Mouse (Mus musculus) lung, postnatal 0 days (tissue): ENCODE measurements at regions not wholly inside any gene's neighbourhood (a gene's known extent, or its start where the extent isn't known, plus 50 kb on each side); places are given as distances from the start of the nearest gene placed in this dataset.

Source experiments
- ATAC-seq: fragments of 200-750 bp; cut with Nextera tagmentation; 2 replicates; pipeline ENCODE4 v1.8.0; 2017; ENCODE audit warnings: moderate library complexity
- DNase-seq: peaks from one replicate; pipeline ENCODE4 v3.0.0-alpha.2; 2016; ENCODE audit warnings: low spot score
- H3K27ac ChIP-seq: fragments of 300-500 bp; sonication (generic); 2 replicates; pipeline ENCODE4 v1.5.1; 2014; ENCODE audit warnings: antibody characterized with exemption, mild to moderate bottlenecking, low read length, mixed read lengths
- H3K27me3 ChIP-seq: fragments of 300-500 bp; sonication (generic); replicated peaks from 2 replicates; pipeline ENCODE4 v1.6.1; 2014; ENCODE audit warnings: low read length, mixed read lengths; ENCODE audit not compliant: insufficient read depth
- H3K36me3 ChIP-seq: fragments of 300-500 bp; sonication (generic); 2 replicates; pipeline ENCODE4 v1.6.1; 2014; ENCODE audit warnings: low read length, mixed read lengths; ENCODE audit not compliant: insufficient read depth
- H3K4me1 ChIP-seq: fragments of 300-500 bp; sonication (generic); 2 replicates; pipeline ENCODE4 v1.6.1; 2014; ENCODE audit warnings: antibody characterized with exemption, low read depth, low read length, mixed read lengths; ENCODE audit not compliant: insufficient read depth
- H3K4me2 ChIP-seq: fragments of 300-500 bp; sonication (generic); replicated peaks from 2 replicates; pipeline ENCODE4 v1.6.1; 2014; ENCODE audit warnings: low read depth, mild to moderate bottlenecking, low read length, moderate library complexity, mixed read lengths
- H3K4me3 ChIP-seq: fragments of 300-500 bp; sonication (generic); 2 replicates; pipeline ENCODE4 v1.5.1; 2014; ENCODE audit warnings: low read depth, low read length
- H3K9ac ChIP-seq: fragments of 300-500 bp; sonication (generic); replicated peaks from 2 replicates; pipeline ENCODE4 v1.6.1; 2014; ENCODE audit warnings: low read depth, mild to moderate bottlenecking
- H3K9me3 ChIP-seq: fragments of 300-500 bp; sonication (generic); 2 replicates; pipeline ENCODE4 v1.6.1; 2016; ENCODE audit warnings: low read length, mixed read lengths
- CTCF ChIP-seq: IDR thresholded peaks from 2 replicates; pipeline ENCODE4 v1.5.1; 2016; ENCODE audit warnings: antibody characterized with exemption, mild to moderate bottlenecking
- EP300 ChIP-seq: IDR thresholded peaks from 2 replicates; pipeline ENCODE4 v1.6.1; 2016; ENCODE audit warnings: antibody characterized with exemption, mild to moderate bottlenecking, control low read depth
- WGBS: fragments of 180-500 bp; shearing (Covaris S2); extraction: QIAGEN DNeasy Blood & Tissue Kit; methylation state at CpG from one replicate; pipeline ENCODE4 v1.1.7; 2014; 5-methylcytosine and 5-hydroxymethylcytosine counted together

DNA sequence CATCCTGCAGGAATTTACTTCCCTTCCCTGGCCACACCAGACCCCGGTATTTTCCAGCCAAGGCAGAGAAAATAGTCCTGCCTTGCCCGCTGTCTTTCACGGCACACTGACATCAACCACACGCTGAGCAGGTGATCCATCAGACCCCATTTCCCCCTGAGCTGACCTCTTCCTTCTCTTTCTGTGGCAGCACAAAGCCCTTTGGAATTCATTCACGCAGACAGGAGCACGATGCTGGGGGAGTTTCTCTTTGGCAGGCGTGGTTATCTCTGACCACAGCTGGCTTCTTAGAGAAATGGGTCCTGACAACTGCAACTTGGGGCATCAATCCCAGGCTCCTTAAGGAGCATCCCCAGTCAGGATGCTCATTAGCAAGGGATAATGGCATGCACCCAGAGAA is 215.2 kb downstream of the Adra2a start:
- DNase-seq (no peak), ATAC-seq (no peak)
- H3K4me1 ChIP-seq, result no peaks in the 10 kb centered on the region
- no peak overlapping the region for H3K27ac ChIP-seq
- no peak overlapping the region for H3K4me2 ChIP-seq
- no peaks in the 10 kb centered on the region for H3K36me3 ChIP-seq
- H3K4me3 ChIP-seq, result no peak overlapping the region
- 6% methylated on average over 7 of the region's 7 CpGs for WGBS
- no peaks in the 10 kb centered on the region for H3K9me3 ChIP-seq
- H3K9ac ChIP-seq, result no peak overlapping the region
- TF ChIP-seq CTCF (no peak), EP300 (no peak)
- H3K27me3 ChIP-seq, result no peaks in the 10 kb centered on the region

GRCm38 (mm10) chr19:54277368-54277767 is 233.4 kb downstream of the Adra2a start:
- no peak overlapping the region for H3K9ac ChIP-seq
- no peaks in the 10 kb centered on the region for H3K36me3 ChIP-seq
- no peaks in the 10 kb centered on the region for H3K4me1 ChIP-seq
- no peak for ATAC-seq
- 76% methylated on average over 10 of the region's 10 CpGs for WGBS
- H3K27me3 ChIP-seq, result no peaks in the 10 kb centered on the region
- no peaks in the 10 kb centered on the region for H3K9me3 ChIP-seq
- no peak for TF ChIP-seq CTCF
- TF ChIP-seq EP300, result no peak
- no peak overlapping the region for H3K4me2 ChIP-seq
- no peak for DNase-seq
- no peak overlapping the region for H3K4me3 ChIP-seq
- H3K27ac ChIP-seq, result no peak overlapping the region

- TF ChIP-seq EP300 (no peak), CTCF (no peak)
- no peak overlapping the region for H3K4me2 ChIP-seq
- H3K9me3 ChIP-seq, result no peaks in the 10 kb centered on the region
- no peaks in the 10 kb centered on the region for H3K36me3 ChIP-seq
- H3K27ac ChIP-seq, result no peak overlapping the region
- H3K27me3 ChIP-seq, result no peaks in the 10 kb centered on the region
- DNase-seq (no peak), ATAC-seq (no peak)
- H3K9ac ChIP-seq, result no peak overlapping the region
- no peak overlapping the region for H3K4me3 ChIP-seq
- H3K4me1 ChIP-seq, result no peaks in the 10 kb centered on the region
These were observed 241.5 kb downstream of the Adra2a start for GRCm38 (mm10) chr19:54285481-54285880.

GRCm38 (mm10) chr19:54297663-54298388 is 253.9 kb downstream of the Adra2a start:
- no peak for TF ChIP-seq EP300
- no peak for TF ChIP-seq CTCF
- no peak overlapping the region for H3K27ac ChIP-seq
- no peak for ATAC-seq
- no peak overlapping the region for H3K4me3 ChIP-seq
- H3K4me2 ChIP-seq, result no peak overlapping the region
- H3K36me3 ChIP-seq, result no peaks in the 10 kb centered on the region
- H3K9me3 ChIP-seq, result no peaks in the 10 kb centered on the region
- H3K4me1 ChIP-seq, result no peaks in the 10 kb centered on the region
- no peak for DNase-seq
- WGBS, result 70% methylated on average over 10 of the region's 10 CpGs
- H3K27me3 ChIP-seq, result no peaks in the 10 kb centered on the region
- H3K9ac ChIP-seq, result no peak overlapping the region

- ATAC-seq (no peak), DNase-seq (no peak)
- Histone ChIP-seq H3K27ac (no peak overlapping the region), H3K27me3 (no peaks in the 10 kb centered on the region), H3K4me2 (no peak overlapping the region), H3K9ac (no peak overlapping the region), H3K36me3 (no peaks in the 10 kb centered on the region), H3K9me3 (no peaks in the 10 kb centered on the region), H3K4me1 (no peaks in the 10 kb centered on the region), H3K4me3 (no peak overlapping the region)
- TF ChIP-seq EP300, result no peak
- TF ChIP-seq CTCF, result no peak
- WGBS, result 59% methylated on average over 6 of the region's 6 CpGs
These were observed 267.3 kb downstream of the Adra2a start for GRCm38 (mm10) chr19:54311289-54311688.

- no peak for ATAC-seq
These were observed 267.8 kb downstream of the Adra2a start for GRCm38 (mm10) chr19:54311723-54312122.

GRCm38 (mm10) chr19:54323276-54323675 is 279.3 kb downstream of the Adra2a start:
- Histone ChIP-seq H3K9me3 (no peaks in the 10 kb centered on the region), H3K36me3 (no peaks in the 10 kb centered on the region), H3K27ac (no peak overlapping the region), H3K4me3 (no peak overlapping the region), H3K4me1 (no peaks in the 10 kb centered on the region), H3K27me3 (no peaks in the 10 kb centered on the region), H3K9ac (no peak overlapping the region), H3K4me2 (no peak overlapping the region)
- TF ChIP-seq CTCF (no peak), EP300 (no peak)
- no peak for ATAC-seq
- DNase-seq, result no peak
- whole genome bisulfite sequencing, result 67% methylated on average over 5 of the region's 5 CpGs

More at GRCm38 (mm10) chr19:54311723-54312122, 267.8 kb downstream of the Adra2a start:
- H3K9me3 ChIP-seq, result no peaks in the 10 kb centered on the region
- H3K4me2 ChIP-seq, result no peak overlapping the region
- H3K27ac ChIP-seq, result no peak overlapping the region
- H3K9ac ChIP-seq, result no peak overlapping the region
- DNase-seq, result no peak
- no peaks in the 10 kb centered on the region for H3K27me3 ChIP-seq
- no peaks in the 10 kb centered on the region for H3K4me1 ChIP-seq
- TF ChIP-seq EP300, result no peak
- TF ChIP-seq CTCF, result no peak
- no peaks in the 10 kb centered on the region for H3K36me3 ChIP-seq
- 56% methylated on average over 1 of the region's 1 CpGs for WGBS
- no peak overlapping the region for H3K4me3 ChIP-seq
